Mouse (Mus musculus) heart, adult 2 months (tissue): ENCODE measurements around the gene AI661453. TPM values are rescaled to one million over a fixed set of nuclear protein-coding genes. Genes with fewer than 3 reads are reported as not detected.

ENCODE experiments used
- DNase-seq, 2 experiments: peaks; one replicate each; pipeline ENCODE4 v3.0.0; 2021
- H3K27ac ChIP-seq: fragments of 200-600 bp; 2 replicates; pipeline ENCODE4 v1.8.1; 2022
- H3K27me3 ChIP-seq: fragments of 200-500 bp; 2 replicates; pipeline ENCODE4 v1.6.1; 2012; ENCODE audit warnings: mild to moderate bottlenecking, low read length, inconsistent platforms, mixed read lengths; ENCODE audit not compliant: control insufficient read depth, insufficient read depth
- H3K36me3 ChIP-seq: fragments of 200-500 bp; 2 replicates; pipeline ENCODE4 v1.6.1; 2012; ENCODE audit warnings: low read length, inconsistent platforms; ENCODE audit not compliant: control insufficient read depth, insufficient read depth
- H3K4me1 ChIP-seq: fragments of 200-500 bp; 2 replicates; pipeline ENCODE4 v1.6.1; 2011; ENCODE audit warnings: low read length; ENCODE audit not compliant: control insufficient read depth, insufficient read depth
- H3K4me3 ChIP-seq: fragments of 200-600 bp; 2 replicates; pipeline ENCODE4 v1.8.1; 2022
- H3K79me2 ChIP-seq: fragments of 200-500 bp; replicated peaks from 2 replicates; pipeline ENCODE4 v1.6.1; 2012; ENCODE audit warnings: mild to moderate bottlenecking, inconsistent platforms, low read length, moderate library complexity, mixed read lengths; ENCODE audit not compliant: control insufficient read depth, insufficient read depth
- H3K9ac ChIP-seq: fragments of 200-500 bp; 2 replicates; pipeline ENCODE4 v1.6.1; 2012; ENCODE audit warnings: low read depth, mild to moderate bottlenecking, control low read depth, inconsistent platforms, low read length, mixed read lengths
- CTCF ChIP-seq: fragments of 200-600 bp; IDR thresholded peaks from 2 replicates; pipeline ENCODE4 v1.8.1; 2022; ENCODE audit warnings: antibody characterized with exemption, mild to moderate bottlenecking, moderate library complexity
- EP300 ChIP-seq: fragments of 200-500 bp; IDR thresholded peaks from 2 replicates; pipeline ENCODE4 v1.6.1; 2011; ENCODE audit warnings: low read depth, low read length, control low read depth; ENCODE audit not compliant: insufficient read depth
- POLR2A ChIP-seq: fragments of 200-500 bp; IDR thresholded peaks from 2 replicates; pipeline ENCODE4 v1.6.1; 2011; ENCODE audit warnings: mild to moderate bottlenecking, low read depth, low read length, control low read depth; ENCODE audit not compliant: insufficient read depth
- WGBS: fragments of 180-500 bp; shearing (Covaris S2); methylation state at CpG from one replicate; pipeline ENCODE4 v1.1.7; 2018; 5-methylcytosine and 5-hydroxymethylcytosine counted together
- intact Hi-C: fragments of 180-260 bp; cut with DNase I; formaldehyde crosslinking; loops from one replicate; pipeline ENCODE4 v1.15.1; 2025
- polyA plus RNA-seq: library from polyadenylated mRNA; depleted of rRNA; stranded (reverse); fragments of >200 nt; gene quantifications from 2 replicates; pipeline ENCODE4 v1.2.3, GENCODE M21; 2012
- total RNA-seq, 2 experiments: library from RNA; stranded (reverse); gene quantifications; 2 replicates each; pipeline ENCODE4 v1.2.3; 2021

The AI661453 gene
- total and polyA plus RNA-seq, 3 experiments, result 1.00 to 1.4 (median 1.2) TPM

GRCm38 (mm10) chr17:47462209-47462608 is 25.8 kb downstream of the AI661453 start:
- WGBS, result 57% methylated on average over 7 of the region's 7 CpGs
- H3K9ac ChIP-seq, result no peak overlapping the region
- H3K4me3 ChIP-seq, result no peak overlapping the region
- TF ChIP-seq CTCF, result no peak
- no peak for TF ChIP-seq EP300
- no peak for TF ChIP-seq POLR2A
- H3K27ac ChIP-seq, result no peak overlapping the region
- no peaks in the 10 kb centered on the region for H3K27me3 ChIP-seq
- intact Hi-C loops, result no loop called here
- no peaks in the 10 kb centered on the region for H3K36me3 ChIP-seq
- H3K79me2 ChIP-seq, result no peaks in the 10 kb centered on the region
- peaks cover 2% of the 10 kb centered on the region for H3K4me1 ChIP-seq
- no peak for DNase-seq

DNA sequence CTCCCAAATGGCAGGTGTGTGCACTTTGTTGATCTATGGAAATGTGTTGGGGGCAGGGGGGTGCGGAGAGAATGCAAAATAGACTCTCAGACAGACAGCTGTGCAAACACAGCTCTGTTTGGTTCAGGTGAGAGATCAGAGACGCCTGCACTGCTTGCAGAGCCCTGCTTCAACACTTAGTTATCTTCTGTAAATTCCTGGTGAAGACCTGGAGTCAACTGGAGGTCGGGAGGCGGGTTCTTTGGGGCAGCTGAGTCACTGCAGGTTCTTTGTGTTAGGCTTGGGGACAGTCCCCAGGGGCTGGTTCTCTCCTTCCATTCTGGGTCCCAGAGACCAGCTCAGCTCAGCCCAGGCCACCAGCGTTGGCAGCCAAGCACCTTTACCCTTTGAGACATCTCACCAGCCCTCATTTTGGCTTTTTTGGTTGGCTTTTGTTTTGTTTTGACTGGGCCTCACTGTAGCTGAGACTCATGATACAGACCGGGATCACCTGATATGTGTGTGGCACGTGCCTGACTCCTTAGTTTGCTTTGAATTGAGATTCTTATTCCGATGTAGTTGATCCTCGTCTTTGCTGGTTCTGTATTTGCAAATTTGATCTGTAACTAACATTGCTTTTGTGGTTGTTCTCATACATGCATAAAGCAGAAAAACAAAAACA is 26.4 kb downstream of the AI661453 start:
- H3K27me3 ChIP-seq, result no peaks in the 10 kb centered on the region
- no peak overlapping the region for H3K9ac ChIP-seq
- H3K4me1 ChIP-seq, result peaks cover 2% of the 10 kb centered on the region
- no peak overlapping the region for H3K27ac ChIP-seq
- no peak overlapping the region for H3K4me3 ChIP-seq
- intact Hi-C loops, result no loop called here
- 62% methylated on average over 9 of the region's 9 CpGs for WGBS
- H3K36me3 ChIP-seq, result no peaks in the 10 kb centered on the region
- no peaks in the 10 kb centered on the region for H3K79me2 ChIP-seq
- DNase-seq, result no peak
- TF ChIP-seq CTCF (no peak), POLR2A (no peak), EP300 (no peak)

DNA sequence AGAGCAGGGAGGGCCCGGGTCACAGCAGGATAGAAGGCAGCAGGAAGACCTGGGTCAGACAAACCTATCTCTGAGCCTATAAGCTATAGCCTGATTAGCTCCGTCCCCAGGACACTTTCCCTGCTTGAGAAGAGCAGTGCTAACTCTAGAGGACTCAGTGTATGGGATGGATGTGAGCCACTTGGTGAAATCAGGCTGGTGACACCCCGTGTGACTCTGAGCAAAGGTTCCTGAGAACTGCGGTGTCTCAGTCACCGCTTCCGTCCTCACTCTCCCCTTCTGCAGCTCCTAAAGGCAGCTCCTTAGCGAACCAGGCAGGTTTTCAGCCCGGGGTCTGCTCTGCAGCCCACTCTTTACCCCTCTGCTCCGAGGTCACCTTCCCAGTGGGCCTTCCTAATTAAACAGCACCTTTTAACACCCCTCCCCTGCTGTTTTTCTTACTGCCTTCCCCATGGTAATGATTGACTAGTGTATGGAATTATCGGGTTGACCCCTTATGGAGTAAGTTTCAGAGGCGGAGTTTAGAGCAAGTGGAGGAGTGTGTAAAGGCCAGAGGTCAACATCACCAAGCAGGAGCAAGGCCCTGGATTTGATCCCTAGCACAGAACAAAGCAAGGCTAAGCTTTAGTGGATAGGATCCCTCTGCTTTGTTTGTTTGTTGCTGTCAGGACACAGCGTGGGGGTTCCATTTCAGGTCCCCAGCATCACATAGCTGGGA is 28.0 kb downstream of the AI661453 start:
- 74% methylated on average over 12 of the region's 12 CpGs for WGBS
- no peak overlapping the region for H3K9ac ChIP-seq
- no peaks in the 10 kb centered on the region for H3K79me2 ChIP-seq
- intact Hi-C loops, result no loop called here
- no peaks in the 10 kb centered on the region for H3K36me3 ChIP-seq
- no peak overlapping the region for H3K4me3 ChIP-seq
- peaks cover 2% of the 10 kb centered on the region; the same call in 1 of the 2 replicates for H3K27me3 ChIP-seq
- peaks cover 2% of the 10 kb centered on the region for H3K4me1 ChIP-seq
- no peak for DNase-seq
- no peak overlapping the region for H3K27ac ChIP-seq
- no peak for TF ChIP-seq CTCF
- TF ChIP-seq POLR2A, result no peak
- no peak for TF ChIP-seq EP300

- Histone ChIP-seq H3K27ac (no peak overlapping the region), H3K9ac (no peak overlapping the region), H3K79me2 (no peaks in the 10 kb centered on the region), H3K4me1 (no peaks in the 10 kb centered on the region; the same call in 1 of the 2 replicates), H3K4me3 (no peak overlapping the region), H3K36me3 (no peaks in the 10 kb centered on the region), H3K27me3 (peaks cover 2% of the 10 kb centered on the region; the same call in 1 of the 2 replicates)
- intact Hi-C loops, result no loop called here
- WGBS, result 82% methylated on average over 11 of the region's 11 CpGs
- no peak for DNase-seq
- TF ChIP-seq EP300 (no peak), POLR2A (no peak), CTCF (no peak)
Observed at GRCm38 (mm10) chr17:47465016-47465415, 28.6 kb downstream of the AI661453 start.

- Histone ChIP-seq H3K4me1 (no peaks in the 10 kb centered on the region; the same call in 1 of the 2 replicates), H3K9ac (no peak overlapping the region), H3K27ac (no peak overlapping the region), H3K27me3 (peaks cover 2% of the 10 kb centered on the region; the same call in 1 of the 2 replicates), H3K4me3 (no peak overlapping the region), H3K79me2 (no peaks in the 10 kb centered on the region), H3K36me3 (no peaks in the 10 kb centered on the region)
- DNase-seq, result no peak
- WGBS, result 60% methylated on average over 9 of the region's 9 CpGs
- no peak for TF ChIP-seq CTCF
- TF ChIP-seq EP300, result no peak
- TF ChIP-seq POLR2A, result no peak
- intact Hi-C loops, result no loop called here
Observed at GRCm38 (mm10) chr17:47466284-47466683, 29.9 kb downstream of the AI661453 start.

- WGBS, result 84% methylated on average over 11 of the region's 11 CpGs
- no peak overlapping the region for H3K4me3 ChIP-seq
Observed at GRCm38 (mm10) chr17:47467659-47468058, 31.2 kb downstream of the AI661453 start.

More at GRCm38 (mm10) chr17:47467659-47468058, 31.2 kb downstream of the AI661453 start:
- no peak for TF ChIP-seq POLR2A
- no peak for TF ChIP-seq CTCF
- no peak for TF ChIP-seq EP300
- H3K9ac ChIP-seq, result no peak overlapping the region
- H3K27me3 ChIP-seq, result peaks cover 2% of the 10 kb centered on the region; the same call in 1 of the 2 replicates
- intact Hi-C loops, result no loop called here
- DNase-seq, result no peak
- H3K27ac ChIP-seq, result no peak overlapping the region
- H3K79me2 ChIP-seq, result no peaks in the 10 kb centered on the region
- H3K36me3 ChIP-seq, result no peaks in the 10 kb centered on the region
- no peaks in the 10 kb centered on the region for H3K4me1 ChIP-seq
